Mouse (Mus musculus): ENCODE results near the gene Ninl. TPM values are rescaled to one million over a fixed set of nuclear protein-coding genes. Genes with fewer than 3 reads are reported as not detected.

The Ninl gene
- polyA plus RNA-seq, 1 experiment from 2014 or later = 5.0 TPM

- no peak for DNase-seq
- Histone ChIP-seq H3K27me3 (ENCODE audit: control insufficient read depth, insufficient read depth, low read length) (no peaks in the 10 kb centered on the region), H3K27ac (replicated peaks; ENCODE audit: low read depth, low read length) (no peak overlapping the region), H3K4me2 (ENCODE audit: low read length) (no peak overlapping the region), H3K9ac (replicated peaks; ENCODE audit: low read length) (no peak overlapping the region), H3K4me3 (replicated peaks; ENCODE audit: low read depth, low read length) (no peak overlapping the region), H3K9me3 (ENCODE audit: control insufficient read depth, low read length) (no peaks in the 10 kb centered on the region), H3K36me3 (ENCODE audit: control insufficient read depth, insufficient read depth, low read length) (no peaks in the 10 kb centered on the region), H3K4me1 (ENCODE audit: control insufficient read depth, insufficient read depth, low read length) (no peaks in the 10 kb centered on the region)
- no peak for ATAC-seq (ENCODE audit: low FRiP score, low TSS enrichment)
- 89% methylated on average over 4 of the region's 4 CpGs for WGBS
Measured at GRCm38 (mm10) chr2:150991050-150991449, 48.1 kb downstream of the Ninl start.

DNA sequence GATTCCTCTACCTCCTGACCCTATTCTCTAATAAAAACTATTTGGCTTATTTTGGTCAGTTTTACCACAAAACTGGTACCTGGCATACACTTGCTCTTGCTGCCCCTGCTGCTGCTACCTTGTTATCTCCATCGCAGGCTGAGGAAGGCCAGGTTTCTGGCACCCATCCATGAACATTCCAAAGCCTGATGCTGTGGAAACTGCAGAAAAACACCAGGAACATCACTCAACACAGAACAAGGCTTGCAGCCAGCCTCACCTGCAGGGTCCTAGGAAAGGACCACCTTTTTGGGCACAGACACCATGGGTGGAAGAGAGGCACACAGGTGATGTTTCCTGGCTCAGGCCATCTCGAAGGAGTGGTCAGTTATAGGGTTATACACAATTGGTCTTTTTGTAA is 48.7 kb downstream of the Ninl start:
- no peaks in the 10 kb centered on the region for H3K4me1 ChIP-seq (ENCODE audit: control insufficient read depth, insufficient read depth, low read length)
- no peak overlapping the region for H3K4me3 ChIP-seq (replicated peaks; ENCODE audit: low read depth, low read length)
- H3K4me2 ChIP-seq (ENCODE audit: low read length) = no peak overlapping the region
- H3K9ac ChIP-seq (replicated peaks; ENCODE audit: low read length) = no peak overlapping the region
- no peaks in the 10 kb centered on the region for H3K36me3 ChIP-seq (ENCODE audit: control insufficient read depth, insufficient read depth, low read length)
- no peaks in the 10 kb centered on the region for H3K9me3 ChIP-seq (ENCODE audit: control insufficient read depth, low read length)
- WGBS = 94% methylated on average over 2 of the region's 2 CpGs
- DNase-seq = no peak
- no peaks in the 10 kb centered on the region for H3K27me3 ChIP-seq (ENCODE audit: control insufficient read depth, insufficient read depth, low read length)
- ATAC-seq (ENCODE audit: low FRiP score, low TSS enrichment) = no peak
- H3K27ac ChIP-seq (replicated peaks; ENCODE audit: low read depth, low read length) = no peak overlapping the region

DNA sequence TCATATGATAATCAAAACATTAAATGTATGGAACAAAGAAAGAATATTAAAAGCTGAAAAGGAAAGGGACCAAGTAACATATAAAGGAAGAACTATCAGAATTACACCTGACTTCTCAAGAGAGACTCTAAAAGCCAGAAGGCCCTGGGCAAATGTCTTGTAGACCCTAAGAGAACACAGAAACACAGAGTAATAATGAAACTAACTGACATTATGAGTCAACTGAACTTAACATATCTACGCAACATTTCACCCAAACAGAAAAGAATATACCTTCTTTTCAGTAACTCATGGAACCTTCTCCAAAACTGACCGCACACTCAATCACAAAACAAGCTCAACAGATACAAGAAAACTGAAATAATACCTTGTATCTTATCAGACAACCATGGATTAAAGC is 53.8 kb downstream of the Ninl start:
- no peak overlapping the region for H3K4me2 ChIP-seq (ENCODE audit: low read length)

DNA sequence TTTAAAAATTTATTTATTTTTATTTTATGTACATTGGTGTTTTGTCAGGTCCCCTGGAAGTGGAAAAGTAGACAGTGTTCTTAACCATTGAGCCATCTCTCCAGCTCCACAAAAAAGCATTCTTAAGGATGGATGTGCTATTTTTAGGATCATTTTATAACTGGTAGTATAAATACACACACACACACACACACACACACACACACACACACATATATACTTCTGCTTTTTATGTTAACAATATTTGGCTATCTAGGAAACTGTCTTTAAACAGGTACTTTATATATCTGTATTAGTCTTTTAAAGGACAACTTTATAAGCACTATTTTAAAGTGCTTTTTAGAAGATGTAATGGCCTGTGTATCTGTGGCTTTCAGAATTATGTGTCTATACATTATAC is 57.1 kb downstream of the Ninl start:
- Histone ChIP-seq H3K4me2 (ENCODE audit: low read length) (no peak overlapping the region), H3K27ac (replicated peaks; ENCODE audit: low read depth, low read length) (no peak overlapping the region), H3K4me1 (ENCODE audit: control insufficient read depth, insufficient read depth, low read length) (no peaks in the 10 kb centered on the region), H3K9ac (replicated peaks; ENCODE audit: low read length) (no peak overlapping the region), H3K27me3 (ENCODE audit: control insufficient read depth, insufficient read depth, low read length) (no peaks in the 10 kb centered on the region), H3K4me3 (replicated peaks; ENCODE audit: low read depth, low read length) (no peak overlapping the region), H3K9me3 (ENCODE audit: control insufficient read depth, low read length) (no peaks in the 10 kb centered on the region), H3K36me3 (ENCODE audit: control insufficient read depth, insufficient read depth, low read length) (no peaks in the 10 kb centered on the region)
- DNase-seq = no peak
- no peak for ATAC-seq (ENCODE audit: low FRiP score, low TSS enrichment)

More for the DNA sequence above, 53.8 kb downstream of the Ninl start:
- no peaks in the 10 kb centered on the region for H3K27me3 ChIP-seq (ENCODE audit: control insufficient read depth, insufficient read depth, low read length)
- no peaks in the 10 kb centered on the region for H3K4me1 ChIP-seq (ENCODE audit: control insufficient read depth, insufficient read depth, low read length)
- no peaks in the 10 kb centered on the region for H3K36me3 ChIP-seq (ENCODE audit: control insufficient read depth, insufficient read depth, low read length)
- no peak for DNase-seq
- no peak overlapping the region for H3K4me3 ChIP-seq (replicated peaks; ENCODE audit: low read depth, low read length)
- ATAC-seq (ENCODE audit: low FRiP score, low TSS enrichment) = no peak
- no peaks in the 10 kb centered on the region for H3K9me3 ChIP-seq (ENCODE audit: control insufficient read depth, low read length)
- no peak overlapping the region for H3K9ac ChIP-seq (replicated peaks; ENCODE audit: low read length)
- H3K27ac ChIP-seq (replicated peaks; ENCODE audit: low read depth, low read length) = no peak overlapping the region
- 96% methylated on average over 2 of the region's 2 CpGs for WGBS

DNA sequence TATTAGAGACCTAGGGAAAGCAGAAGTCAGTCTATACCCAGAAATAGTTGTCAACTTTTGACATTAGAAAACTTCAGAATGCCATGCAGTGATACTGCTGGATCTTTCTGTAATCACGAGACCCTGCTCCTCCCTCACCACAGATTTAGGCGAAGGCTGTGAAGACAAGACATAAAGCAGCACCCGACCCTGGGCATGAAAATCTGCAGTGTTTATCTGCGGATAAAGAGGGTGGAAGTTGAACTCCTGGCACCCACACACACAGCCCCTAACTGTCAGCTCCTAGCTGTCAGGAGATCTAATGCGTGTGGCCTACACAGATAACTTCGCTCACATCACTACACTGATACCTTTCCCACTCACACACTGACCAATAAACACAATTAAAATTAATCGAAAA is 57.7 kb downstream of the Ninl start:
- H3K36me3 ChIP-seq (ENCODE audit: control insufficient read depth, insufficient read depth, low read length) = no peaks in the 10 kb centered on the region
- no peaks in the 10 kb centered on the region for H3K27me3 ChIP-seq (ENCODE audit: control insufficient read depth, insufficient read depth, low read length)
- DNase-seq (no peak), ATAC-seq (ENCODE audit: low FRiP score, low TSS enrichment) (no peak)
- H3K27ac ChIP-seq (replicated peaks; ENCODE audit: low read depth, low read length) = no peak overlapping the region
- no peak overlapping the region for H3K4me2 ChIP-seq (ENCODE audit: low read length)
- no peak overlapping the region for H3K4me3 ChIP-seq (replicated peaks; ENCODE audit: low read depth, low read length)
- H3K9me3 ChIP-seq (ENCODE audit: control insufficient read depth, low read length) = no peaks in the 10 kb centered on the region
- H3K4me1 ChIP-seq (ENCODE audit: control insufficient read depth, insufficient read depth, low read length) = no peaks in the 10 kb centered on the region
- 87% methylated on average over 7 of the region's 7 CpGs for WGBS
- no peak overlapping the region for H3K9ac ChIP-seq (replicated peaks; ENCODE audit: low read length)

GRCm38 (mm10) chr2:150979861-150980620 is 59.1 kb downstream of the Ninl start:
- Histone ChIP-seq H3K4me2 (ENCODE audit: low read length) (no peak overlapping the region), H3K27me3 (ENCODE audit: control insufficient read depth, insufficient read depth, low read length) (no peaks in the 10 kb centered on the region), H3K36me3 (ENCODE audit: control insufficient read depth, insufficient read depth, low read length) (peaks cover 9% of the 10 kb centered on the region; the same call in 1 of the 2 replicates), H3K9me3 (ENCODE audit: control insufficient read depth, low read length) (no peaks in the 10 kb centered on the region), H3K4me1 (ENCODE audit: control insufficient read depth, insufficient read depth, low read length) (no peaks in the 10 kb centered on the region), H3K4me3 (replicated peaks; ENCODE audit: low read depth, low read length) (no peak overlapping the region), H3K27ac (replicated peaks; ENCODE audit: low read depth, low read length) (no peak overlapping the region), H3K9ac (replicated peaks; ENCODE audit: low read length) (no peak overlapping the region)
- ATAC-seq (ENCODE audit: low FRiP score, low TSS enrichment) (no peak), DNase-seq (no peak)
- 89% methylated on average over 14 of the region's 14 CpGs for WGBS

DNA sequence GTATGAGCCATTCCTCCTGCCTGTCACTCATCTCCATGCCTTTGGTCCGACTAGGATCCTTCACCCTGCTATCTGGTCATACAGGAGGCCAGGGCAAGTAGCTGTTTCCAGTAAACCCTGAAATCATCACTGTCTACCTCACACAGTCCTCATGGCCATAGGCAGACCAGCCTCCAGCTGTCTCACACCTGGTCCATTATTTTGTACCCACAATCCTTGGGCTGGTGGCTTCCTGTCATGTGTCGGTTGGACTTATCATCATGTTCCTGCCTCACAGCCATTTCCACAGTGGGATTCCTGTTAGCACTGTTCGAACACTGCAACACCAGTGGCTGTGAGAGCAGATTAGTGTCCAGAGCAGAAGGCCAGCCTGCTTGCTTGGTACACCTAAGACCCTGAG is 60.4 kb downstream of the Ninl start:
- H3K9ac ChIP-seq (replicated peaks; ENCODE audit: low read length) = no peak overlapping the region
- H3K27ac ChIP-seq (replicated peaks; ENCODE audit: low read depth, low read length) = no peak overlapping the region
- H3K4me2 ChIP-seq (ENCODE audit: low read length) = no peak overlapping the region
- no peaks in the 10 kb centered on the region for H3K27me3 ChIP-seq (ENCODE audit: control insufficient read depth, insufficient read depth, low read length)
- H3K36me3 ChIP-seq (ENCODE audit: control insufficient read depth, insufficient read depth, low read length) = peaks cover 12% of the 10 kb centered on the region; the same call in 1 of the 2 replicates
- 95% methylated on average over 3 of the region's 3 CpGs for WGBS
- ATAC-seq (ENCODE audit: low FRiP score, low TSS enrichment) = no peak
- H3K9me3 ChIP-seq (ENCODE audit: control insufficient read depth, low read length) = no peaks in the 10 kb centered on the region
- no peaks in the 10 kb centered on the region for H3K4me1 ChIP-seq (ENCODE audit: control insufficient read depth, insufficient read depth, low read length)
- no peak overlapping the region for H3K4me3 ChIP-seq (replicated peaks; ENCODE audit: low read depth, low read length)
- DNase-seq = no peak

GRCm38 (mm10) chr2:150977676-150978075 is 61.5 kb downstream of the Ninl start:
- Histone ChIP-seq H3K36me3 (ENCODE audit: control insufficient read depth, insufficient read depth, low read length) (peaks cover 18% of the 10 kb centered on the region; the same call in 1 of the 2 replicates), H3K27ac (replicated peaks; ENCODE audit: low read depth, low read length) (no peak overlapping the region), H3K27me3 (ENCODE audit: control insufficient read depth, insufficient read depth, low read length) (no peaks in the 10 kb centered on the region), H3K9me3 (ENCODE audit: control insufficient read depth, low read length) (no peaks in the 10 kb centered on the region), H3K4me3 (replicated peaks; ENCODE audit: low read depth, low read length) (no peak overlapping the region), H3K4me2 (ENCODE audit: low read length) (no peak overlapping the region), H3K4me1 (ENCODE audit: control insufficient read depth, insufficient read depth, low read length) (no peaks in the 10 kb centered on the region), H3K9ac (replicated peaks; ENCODE audit: low read length) (no peak overlapping the region)
- no peak for DNase-seq
- 95% methylated on average over 6 of the region's 6 CpGs for WGBS
- ATAC-seq (ENCODE audit: low FRiP score, low TSS enrichment) = no peak

- ATAC-seq (ENCODE audit: low FRiP score, low TSS enrichment) (no peak), DNase-seq (no peak)
- no peak overlapping the region for H3K4me2 ChIP-seq (ENCODE audit: low read length)
- H3K9ac ChIP-seq (replicated peaks; ENCODE audit: low read length) = no peak overlapping the region
- no peaks in the 10 kb centered on the region for H3K4me1 ChIP-seq (ENCODE audit: control insufficient read depth, insufficient read depth, low read length)
- no peaks in the 10 kb centered on the region for H3K27me3 ChIP-seq (ENCODE audit: control insufficient read depth, insufficient read depth, low read length)
- H3K27ac ChIP-seq (replicated peaks; ENCODE audit: low read depth, low read length) = no peak overlapping the region
- 96% methylated on average over 5 of the region's 5 CpGs for WGBS
- H3K4me3 ChIP-seq (replicated peaks; ENCODE audit: low read depth, low read length) = no peak overlapping the region
- peaks cover 26% of the 10 kb centered on the region for H3K36me3 ChIP-seq (ENCODE audit: control insufficient read depth, insufficient read depth, low read length)
- H3K9me3 ChIP-seq (ENCODE audit: control insufficient read depth, low read length) = no peaks in the 10 kb centered on the region
Measured at GRCm38 (mm10) chr2:150976871-150977270, 62.3 kb downstream of the Ninl start.
